Mouse (Mus musculus) megakaryocyte, embryonic 14.5 days (primary cell): ENCODE data around the gene Rtn4. TPM values are rescaled to one million over a fixed set of nuclear protein-coding genes. Genes with fewer than 3 reads are reported as not detected.
"Not testable (repeated sequence)": the region's sequence is repeated elsewhere in the genome, so short reads cannot be mapped to it uniquely, and the experiment has no call there.

Source experiments
- H3K27me3 ChIP-seq: replicated peaks from 2 replicates; pipeline ENCODE3; 2012; ENCODE audit warnings: inconsistent platforms
- H3K36me3 ChIP-seq: replicated peaks from 2 replicates; pipeline ENCODE3; 2012; ENCODE audit warnings: low read length, inconsistent platforms, mixed read lengths
- H3K4me1 ChIP-seq: 2 replicates; pipeline ENCODE4 v1.6.1; 2012; ENCODE audit warnings: inconsistent platforms
- H3K4me3 ChIP-seq: replicated peaks from 2 replicates; pipeline ENCODE3; 2012; ENCODE audit warnings: moderate library complexity, mild to moderate bottlenecking, inconsistent platforms
- H3K9me3 ChIP-seq: 2 replicates; pipeline ENCODE4 v1.6.1; 2012; ENCODE audit warnings: inconsistent platforms
- FLI1 ChIP-seq: IDR thresholded peaks from 2 replicates; pipeline ENCODE4 v1.6.1; 2012; ENCODE audit warnings: low read length, inconsistent platforms, mixed read lengths
- GATA1 ChIP-seq: IDR thresholded peaks from 3 replicates; pipeline ENCODE4 v1.6.1; 2012; ENCODE audit warnings: mixed read lengths, low read length, inconsistent platforms, borderline replicate concordance
- polyA plus RNA-seq: library from polyadenylated mRNA; stranded (reverse); fragments of >175 nt; gene quantifications from 2 replicates; pipeline ENCODE4 v1.2.3, GENCODE M21; 2012; ENCODE audit warnings: low replicate concordance; ENCODE audit not compliant: insufficient read depth

Gene Rtn4
- polyA plus RNA-seq, 1 experiment = 295 TPM

DNA sequence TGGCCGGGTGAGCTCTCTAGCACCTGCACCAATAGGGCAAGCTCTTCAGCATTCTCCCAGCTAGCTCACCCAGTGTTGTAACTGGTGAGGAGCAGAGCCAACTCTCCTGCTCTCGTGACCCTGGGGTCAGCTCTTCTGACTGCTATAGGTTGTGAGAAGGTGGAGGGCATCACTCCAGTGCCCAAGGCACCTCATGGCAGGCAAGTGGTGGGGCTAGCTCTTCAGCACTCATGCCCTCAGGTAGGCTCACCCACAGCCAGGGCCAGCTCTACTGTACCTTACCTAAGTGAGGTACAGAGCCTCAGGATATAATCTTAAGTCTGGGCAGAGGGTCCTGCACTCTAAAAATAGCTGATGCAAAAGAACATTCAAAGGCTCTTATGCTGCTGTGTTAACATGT, 47.0 kb downstream of the Rtn4 start:
- Histone ChIP-seq H3K4me1 (peaks cover 11% of the 10 kb centered on the region), H3K4me3 (no peak overlapping the region), H3K9me3 (no peaks in the 10 kb centered on the region), H3K27me3 (no peaks in the 10 kb centered on the region), H3K36me3 (peaks cover 91% of the 10 kb centered on the region)
- TF ChIP-seq FLI1 (no peak), GATA1 (no peak)

DNA sequence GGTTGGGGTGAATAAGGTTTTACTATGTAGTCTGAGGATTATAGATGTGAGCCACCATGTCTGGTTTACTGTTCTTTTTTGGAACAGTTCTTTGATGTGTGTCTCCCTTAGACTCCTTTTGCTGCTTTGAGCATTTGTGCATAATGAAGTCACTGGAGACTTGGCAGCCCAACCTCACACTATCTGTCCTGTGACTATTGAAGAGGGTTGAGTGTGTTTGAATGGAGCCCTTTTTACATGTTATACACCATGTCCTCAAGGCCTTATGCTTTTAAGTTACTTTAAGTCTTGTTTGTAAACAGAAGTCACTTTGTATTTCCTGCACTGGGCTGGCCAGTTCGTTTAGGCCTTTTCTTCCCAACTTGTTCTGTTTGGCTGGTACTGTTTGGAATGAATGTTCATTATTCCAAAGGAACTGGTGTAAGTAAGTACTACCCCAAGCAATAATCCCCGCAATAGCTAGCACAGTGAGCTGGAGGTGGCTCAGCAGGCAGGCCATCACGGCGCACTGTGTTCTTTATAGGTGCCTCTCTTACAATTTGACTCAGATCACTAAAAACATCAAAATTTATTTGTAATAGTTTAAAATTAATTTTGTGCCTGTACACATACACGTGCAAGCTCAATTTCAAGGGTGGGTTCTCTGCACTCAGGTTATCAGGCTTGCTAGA, 52.1 kb downstream of the Rtn4 start:
- Histone ChIP-seq H3K4me1 (peaks cover 3% of the 10 kb centered on the region), H3K27me3 (no peaks in the 10 kb centered on the region), H3K4me3 (no peak overlapping the region), H3K9me3 (no peaks in the 10 kb centered on the region), H3K36me3 (peaks cover 95% of the 10 kb centered on the region)
- TF ChIP-seq FLI1 = no peak
- TF ChIP-seq GATA1 = no peak

DNA sequence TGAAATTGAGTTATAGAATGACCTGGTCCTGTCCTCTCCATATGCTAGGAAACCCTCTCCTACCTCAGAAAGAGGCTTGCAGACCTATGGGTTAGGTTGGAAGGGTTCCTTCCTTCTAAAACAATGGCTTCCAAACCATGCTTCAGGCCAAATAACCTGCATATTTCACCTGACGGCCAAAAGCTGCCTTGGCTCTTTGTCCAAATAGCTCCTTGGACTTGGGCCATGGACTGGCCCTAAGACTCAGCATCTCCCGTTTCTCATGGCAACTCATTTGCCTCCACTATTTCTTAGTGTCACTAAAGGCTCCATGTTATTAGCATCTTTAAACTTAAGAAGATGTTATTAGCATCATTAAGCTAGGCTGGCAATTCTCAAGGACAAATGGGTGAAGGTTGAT, 52.8 kb downstream of the Rtn4 start:
- H3K27me3 ChIP-seq = no peaks in the 10 kb centered on the region
- H3K36me3 ChIP-seq = peaks cover 94% of the 10 kb centered on the region
- TF ChIP-seq GATA1 (no peak), FLI1 (no peak)
- no peak overlapping the region for H3K4me3 ChIP-seq
- H3K4me1 ChIP-seq = no peaks in the 10 kb centered on the region
- H3K9me3 ChIP-seq = no peaks in the 10 kb centered on the region

DNA sequence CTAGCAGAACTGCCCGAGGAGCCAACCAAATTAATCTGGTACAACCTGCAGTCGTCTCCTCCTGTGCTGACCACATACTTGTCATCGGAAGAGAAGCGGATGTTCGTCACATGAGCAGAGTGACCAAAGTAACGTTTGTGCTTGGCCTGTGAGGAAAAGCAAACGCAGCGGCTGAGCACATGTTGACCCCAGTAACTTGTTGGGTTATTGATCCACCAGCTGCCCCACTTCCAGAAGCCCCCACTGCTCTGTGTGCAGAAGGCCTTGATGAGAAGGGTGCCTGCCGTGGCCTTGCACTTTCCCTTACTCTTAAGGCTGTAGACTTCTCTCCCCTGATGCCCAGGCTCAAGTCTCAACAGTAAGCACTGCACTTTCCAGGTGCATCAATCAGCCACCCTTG, 53.5 kb downstream of the Rtn4 start:
- peaks cover 94% of the 10 kb centered on the region for H3K36me3 ChIP-seq
- H3K27me3 ChIP-seq = no peaks in the 10 kb centered on the region
- no peak overlapping the region for H3K4me3 ChIP-seq
- H3K9me3 ChIP-seq = no peaks in the 10 kb centered on the region
- no peaks in the 10 kb centered on the region for H3K4me1 ChIP-seq
- no peak for TF ChIP-seq GATA1
- no peak for TF ChIP-seq FLI1

DNA sequence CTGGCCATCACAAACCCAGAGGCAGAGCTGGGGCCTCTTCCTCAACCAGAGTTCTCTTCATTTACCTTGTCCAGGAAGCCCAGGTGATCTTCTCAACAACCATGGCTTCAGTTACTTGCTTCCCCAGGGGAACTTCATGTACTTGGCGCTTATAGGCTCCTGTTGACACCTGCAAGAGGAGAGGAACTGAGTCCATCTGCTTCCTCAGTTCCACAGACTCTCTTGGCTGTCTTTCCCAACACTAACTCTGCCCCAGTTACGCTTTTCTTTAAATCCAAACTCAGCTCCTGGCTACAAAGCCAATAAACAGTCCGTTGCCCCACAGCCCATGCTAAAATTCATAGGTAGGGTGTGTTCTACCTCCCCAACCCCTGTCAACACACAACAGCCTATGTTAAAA, 54.6 kb downstream of the Rtn4 start:
- TF ChIP-seq FLI1 = no peak
- no peak for TF ChIP-seq GATA1
- Histone ChIP-seq H3K9me3 (no peaks in the 10 kb centered on the region), H3K27me3 (no peaks in the 10 kb centered on the region), H3K36me3 (peaks cover 90% of the 10 kb centered on the region), H3K4me3 (no peak overlapping the region), H3K4me1 (no peaks in the 10 kb centered on the region; the same call in 1 of the 2 replicates)

DNA sequence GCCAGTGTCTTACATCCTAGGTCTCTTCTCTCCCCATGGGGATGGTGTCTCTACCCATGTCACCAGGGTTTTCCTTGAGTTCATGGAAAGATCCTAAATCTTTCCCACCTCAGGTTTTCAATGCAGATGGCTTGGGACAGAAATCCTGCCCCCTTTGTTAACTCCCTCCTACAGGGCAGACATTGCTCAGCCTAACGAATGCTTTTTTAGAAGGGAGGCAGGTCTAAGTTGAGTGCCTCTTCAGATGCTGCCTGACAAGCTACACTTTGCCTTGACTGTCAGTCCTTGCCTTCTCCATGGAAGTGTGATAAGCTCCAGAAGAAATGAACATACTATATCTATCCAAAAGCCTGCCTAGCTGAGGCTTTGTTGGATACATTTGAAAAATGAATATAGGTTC, 55.1 kb downstream of the Rtn4 start:
- H3K4me1 ChIP-seq = peaks cover 2% of the 10 kb centered on the region
- no peaks in the 10 kb centered on the region for H3K27me3 ChIP-seq
- no peak overlapping the region for H3K4me3 ChIP-seq
- H3K36me3 ChIP-seq = peaks cover 90% of the 10 kb centered on the region
- H3K9me3 ChIP-seq = no peaks in the 10 kb centered on the region
- TF ChIP-seq GATA1 (no peak), FLI1 (no peak)

DNA sequence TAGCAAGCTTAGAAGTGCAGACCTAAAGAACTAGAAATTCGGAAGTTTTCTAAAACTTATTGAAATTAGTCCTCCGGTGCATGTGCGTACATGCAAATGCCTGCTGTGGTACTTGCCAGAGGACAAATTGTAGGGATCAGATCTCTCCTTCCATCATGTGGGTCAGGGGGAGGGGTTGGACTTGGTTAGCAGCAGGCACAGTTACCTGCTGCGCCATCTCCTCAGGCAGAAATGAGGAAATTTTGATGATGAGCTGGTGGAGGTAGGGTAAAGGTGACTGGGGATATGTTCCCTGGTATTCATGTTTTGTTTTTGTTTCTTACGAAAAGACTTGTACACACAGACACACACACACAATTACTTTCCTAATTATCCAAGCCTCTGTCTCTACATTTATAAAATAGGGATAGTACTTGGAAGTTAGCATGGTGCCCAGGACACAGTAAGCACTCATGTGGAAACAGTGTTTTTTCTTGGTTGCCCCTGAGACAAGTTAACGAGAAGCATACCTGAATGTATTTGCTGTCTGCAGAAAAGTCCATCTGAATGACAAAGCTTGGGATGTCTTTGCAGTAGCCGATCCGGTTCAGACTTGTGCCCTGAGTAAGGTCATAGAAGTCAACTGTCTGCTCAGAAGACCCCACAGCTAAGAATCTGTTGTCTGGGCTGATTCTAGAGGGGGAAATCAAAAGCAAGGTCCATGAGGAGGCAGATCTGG, 56.2 kb downstream of the Rtn4 start:
- Histone ChIP-seq H3K4me3 (no peak overlapping the region), H3K36me3 (peaks cover 81% of the 10 kb centered on the region), H3K27me3 (no peaks in the 10 kb centered on the region), H3K4me1 (peaks cover 10% of the 10 kb centered on the region), H3K9me3 (no peaks in the 10 kb centered on the region)
- no peak for TF ChIP-seq GATA1
- no peak for TF ChIP-seq FLI1

DNA sequence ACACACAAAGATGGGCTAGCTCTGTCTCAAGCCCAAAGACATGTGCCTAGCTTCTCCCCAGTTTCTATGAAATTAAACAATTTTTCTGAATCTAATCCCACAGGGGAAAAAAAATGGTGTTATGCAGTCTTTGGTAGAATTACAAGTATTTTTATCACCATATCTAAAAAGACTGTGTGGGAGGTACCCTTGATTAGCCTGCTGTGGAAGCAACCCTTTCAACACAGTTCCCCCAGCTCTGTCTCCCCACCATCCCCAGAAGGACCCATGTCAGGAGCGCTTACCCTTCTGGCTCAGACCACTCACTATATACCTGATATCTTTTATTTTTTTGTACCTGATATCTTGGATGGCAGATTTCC, 56.7 kb downstream of the Rtn4 start:
- Histone ChIP-seq H3K4me3 (no peak overlapping the region), H3K4me1 (peaks cover 16% of the 10 kb centered on the region), H3K9me3 (no peaks in the 10 kb centered on the region), H3K36me3 (peaks cover 76% of the 10 kb centered on the region), H3K27me3 (no peaks in the 10 kb centered on the region)
- no peak for TF ChIP-seq FLI1
- no peak for TF ChIP-seq GATA1

DNA sequence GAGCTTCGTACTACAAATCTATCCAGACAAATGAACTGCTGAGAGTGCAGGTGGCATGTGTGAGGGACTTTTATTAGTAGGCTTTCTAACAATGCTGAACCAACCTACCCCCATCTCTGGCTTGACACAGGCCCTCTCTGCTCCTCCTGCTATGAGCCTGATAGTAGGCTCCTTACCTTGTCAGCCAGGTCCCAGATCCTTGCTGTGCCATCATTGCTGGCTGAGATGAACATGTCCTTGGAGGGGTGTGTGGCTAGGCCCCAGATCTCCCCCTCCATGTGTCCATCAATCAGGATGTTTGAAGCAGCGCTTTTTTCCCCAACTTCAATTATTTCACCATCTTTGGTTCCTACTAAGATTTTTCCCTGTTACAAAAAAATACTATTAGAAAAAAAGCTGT, 58.3 kb downstream of the Rtn4 start:
- TF ChIP-seq FLI1 (no peak), GATA1 (no peak)
- Histone ChIP-seq H3K36me3 (peaks cover 60% of the 10 kb centered on the region), H3K27me3 (no peaks in the 10 kb centered on the region), H3K4me3 (no peak overlapping the region), H3K4me1 (peaks cover 31% of the 10 kb centered on the region), H3K9me3 (no peaks in the 10 kb centered on the region)

DNA sequence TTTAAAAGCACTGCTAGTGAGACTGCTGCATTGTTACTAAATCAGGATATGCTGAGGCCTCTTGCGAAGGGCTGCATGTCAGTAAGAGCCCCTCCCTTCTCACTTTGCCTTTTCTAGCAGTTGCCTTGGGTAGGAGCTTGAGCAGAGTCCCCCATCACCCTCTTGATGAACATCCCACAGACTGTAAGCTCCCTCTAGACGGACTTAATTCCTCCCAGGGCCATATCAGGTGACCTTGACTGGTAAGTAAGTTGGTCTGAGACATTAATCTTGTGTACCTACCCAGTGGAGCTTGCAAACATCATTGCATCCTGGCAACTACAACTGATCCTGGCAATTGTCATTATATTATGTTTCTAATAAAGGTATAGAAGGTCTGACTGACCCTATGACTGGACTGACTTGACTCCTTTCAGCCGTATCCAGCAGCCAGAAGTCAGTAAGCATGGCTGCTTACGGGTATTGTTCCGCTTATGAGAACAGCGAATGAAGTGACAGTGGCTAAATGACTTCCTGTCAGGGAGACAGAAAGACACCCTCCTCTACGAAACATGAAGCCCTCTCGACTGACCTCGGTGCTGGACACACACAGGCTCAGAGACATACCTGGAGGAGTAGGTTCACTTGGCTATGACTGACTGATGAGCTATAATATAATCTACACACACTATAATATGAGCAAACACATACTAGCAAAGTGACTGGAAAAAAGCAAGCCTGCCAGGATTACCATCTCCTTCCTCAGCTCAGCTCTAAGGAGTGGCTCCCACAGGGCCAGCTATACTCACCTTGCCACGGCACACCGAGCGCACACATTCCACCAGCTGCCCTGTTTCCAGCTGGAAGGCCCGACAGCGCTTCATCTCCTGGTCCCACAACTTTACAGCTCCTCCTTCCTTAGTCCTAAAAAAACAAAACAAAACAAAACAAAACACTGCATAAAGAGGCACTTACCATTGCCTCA, 59.2 kb downstream of the Rtn4 start:
- no peaks in the 10 kb centered on the region for H3K9me3 ChIP-seq
- no peaks in the 10 kb centered on the region for H3K27me3 ChIP-seq
- TF ChIP-seq FLI1 (no peak), GATA1 (no peak)
- H3K4me1 ChIP-seq = peaks cover 34% of the 10 kb centered on the region
- H3K36me3 ChIP-seq = peaks cover 51% of the 10 kb centered on the region
- H3K4me3 ChIP-seq = no peak overlapping the region

DNA sequence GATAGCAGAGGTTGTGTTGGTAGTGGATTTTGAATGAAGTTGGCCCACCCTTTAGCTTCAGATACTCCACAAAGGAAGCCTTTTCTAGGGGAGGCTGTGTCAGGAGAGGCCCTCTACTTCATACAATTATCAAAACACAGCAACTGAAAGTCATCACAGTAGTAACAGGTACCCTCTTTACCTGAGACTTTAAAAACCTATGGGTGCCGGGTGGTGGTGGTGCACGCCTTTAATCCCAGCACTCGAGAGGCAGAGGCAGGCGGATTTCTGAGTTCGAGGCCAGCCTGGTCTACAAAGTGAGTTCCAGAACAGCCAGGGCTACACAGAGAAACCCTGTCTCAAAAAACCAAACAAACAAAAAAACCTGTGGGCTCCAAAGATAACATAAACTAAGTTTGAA, 63.3 kb downstream of the Rtn4 start:
- H3K27me3 ChIP-seq, H3K9me3 ChIP-seq, H3K4me3 ChIP-seq: not testable (repeated sequence)
- Histone ChIP-seq H3K4me1 (peaks cover 50% of the 10 kb centered on the region), H3K36me3 (peaks cover 16% of the 10 kb centered on the region)
